ENCODE assay signal across 10 mouse cellular contexts in the genomic region with DNA sequence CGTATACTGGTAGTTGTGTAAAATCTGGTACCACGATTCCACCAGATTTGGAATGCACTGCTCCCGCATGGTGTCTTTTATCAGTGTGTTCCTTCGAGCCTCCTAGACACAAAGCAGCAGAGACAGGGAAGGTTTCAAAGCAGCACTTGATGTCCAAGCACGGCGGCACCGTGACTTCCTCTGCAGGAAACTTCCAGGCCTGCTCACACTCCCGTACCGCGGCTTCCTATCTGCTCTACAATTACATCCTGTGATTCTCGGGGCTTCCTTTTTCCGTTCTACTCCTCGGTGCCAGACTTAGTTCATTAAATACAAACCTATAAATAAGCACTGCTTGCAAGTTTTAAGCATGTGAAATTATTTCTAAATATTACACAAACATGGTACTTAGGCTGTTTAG. TPM values are rescaled to one million over a fixed set of nuclear protein-coding genes. Genes with fewer than 3 reads are reported as not detected.
DNase-seq lines count a peak whose midpoint lies in the region; ATAC-seq lines count a peak whose summit lies in the region.
"Had no signal": no experiment of that assay in that cellular context is flagged by ENCODE, and none has a peak within 500 bp of the region (broad histone marks: within the 10 kb centered on the region; RNA-seq: fewer than 3 reads in every experiment).

No protein-coding gene starts in this region.

- no peak for ATAC-seq in heart, embryonic 13.5 days (ENCODE audit: extremely low read depth, insufficient number of reproducible peaks, low FRiP score, low TSS enrichment)
- ATAC-seq in intestine, embryonic 15.5 days = no peak

- H3K4me1 ChIP-seq in heart, embryonic 13.5 days = 0 out of 2 replicates have a peak, but pooled peaks cover 3% of the 10 kb centered on the region
- H3K4me1 ChIP-seq in intestine, embryonic 15.5 days (replicated peaks) = no peaks in the 10 kb centered on the region
- H3K4me1 ChIP-seq: midbrain, embryonic 10.5 days had no signal

- no peaks in the 10 kb centered on the region for H3K27me3 ChIP-seq in heart, embryonic 13.5 days (replicated peaks)
- no peaks in the 10 kb centered on the region for H3K27me3 ChIP-seq in intestine, embryonic 15.5 days (replicated peaks)

- peaks cover 96% of the 10 kb centered on the region for H3K36me3 ChIP-seq in heart, embryonic 13.5 days
- H3K36me3 ChIP-seq in intestine, embryonic 15.5 days = peaks cover 59% of the 10 kb centered on the region

- H3K9me3 ChIP-seq in heart, embryonic 13.5 days = no peaks in the 10 kb centered on the region
- H3K9me3 ChIP-seq in intestine, embryonic 15.5 days = no peaks in the 10 kb centered on the region
- H3K9me3 ChIP-seq: midbrain, embryonic 10.5 days had no signal

- 72% methylated on average over 13 of the region's 13 CpGs for WGBS in heart, embryonic 13.5 days
- 76% methylated on average over 13 of the region's 13 CpGs for WGBS in intestine, embryonic 15.5 days

- no peak overlapping the region for H3K4me3 ChIP-seq in heart, embryonic 13.5 days
- H3K4me3 ChIP-seq in intestine, embryonic 15.5 days (replicated peaks) = no peak overlapping the region
- H3K4me3 ChIP-seq: midbrain, embryonic 10.5 days had no signal

- H3K27ac ChIP-seq in heart, embryonic 13.5 days (replicated peaks) = peak overlapping the region; percentile 67
- H3K27ac ChIP-seq in intestine, embryonic 15.5 days = no peak overlapping the region
- H3K27ac ChIP-seq: midbrain, embryonic 10.5 days had no signal

- DNase-seq in adrenal gland, postnatal 14 days = peak; percentile 39
- no peak for DNase-seq in adrenal gland, postnatal 25 days
- peak; percentile 62 for DNase-seq in kidney, postnatal 10 days
- peak; percentile 55 to 80 for DNase-seq in lung, postnatal 4 days
- no peak for DNase-seq in c-Kit-positive CD71-positive TER-119-positive erythroid progenitor cells, embryonic 14.5 days (ENCODE audit: low spot score)
- DNase-seq in frontal cortex, postnatal 25 days (ENCODE audit: low spot score in 2 of 2) = no peak
- DNase-seq: cerebellum, adult 18-20 months had no signal

- no peak overlapping the region for H3K4me2 ChIP-seq in heart, embryonic 13.5 days
- H3K4me2 ChIP-seq in intestine, embryonic 15.5 days (replicated peaks) = no peak overlapping the region

- H3K9ac ChIP-seq in heart, embryonic 13.5 days = no peak overlapping the region
- no peak overlapping the region for H3K9ac ChIP-seq in intestine, embryonic 15.5 days

RNA-seq across cellular contexts. Expression of a gene that starts 12.6 kb away (rescaled TPM):
- total RNA-seq in adrenal gland, postnatal 14 days (2021) = 53.6 and 56.4 TPM in 2 replicates
- total RNA-seq in adrenal gland, postnatal 25 days (2021) = 83.7 and 83.9 TPM in 2 replicates
- 25.9 and 27.9 TPM in 2 replicates for polyA plus RNA-seq in heart, embryonic 13.5 days (2015; fragmentation: Nextera tagmentation; extraction: Ambion mirVana)
- polyA plus RNA-seq in intestine, embryonic 15.5 days (2015; fragmentation: Nextera tagmentation; extraction: Ambion mirVana) = 46.3 and 46.5 TPM in 2 replicates

RNA-seq across cellular contexts. Expression of a gene that starts 27.0 kb away (rescaled TPM):
- 37.3 and 39.5 TPM in 2 replicates for total RNA-seq in adrenal gland, postnatal 14 days (2021)
- 46.7 and 47.1 TPM in 2 replicates for total RNA-seq in adrenal gland, postnatal 25 days (2021)
- polyA plus RNA-seq in heart, embryonic 13.5 days (2015; fragmentation: Nextera tagmentation; extraction: Ambion mirVana) = 20.6 and 21.8 TPM in 2 replicates
- 32.9 and 35.1 TPM in 2 replicates for polyA plus RNA-seq in intestine, embryonic 15.5 days (2015; fragmentation: Nextera tagmentation; extraction: Ambion mirVana)

RNA-seq across cellular contexts. Expression of a gene that starts 27.8 kb away (rescaled TPM):
- total RNA-seq in adrenal gland, postnatal 14 days (2021) = not detected in 2 replicates
- total RNA-seq in adrenal gland, postnatal 25 days (2021) = not detected in 2 replicates
- 0.10 TPM in 1 of 2 replicates, not detected in the other for polyA plus RNA-seq in heart, embryonic 13.5 days (2015; fragmentation: Nextera tagmentation; extraction: Ambion mirVana)
- polyA plus RNA-seq in intestine, embryonic 15.5 days (2015; fragmentation: Nextera tagmentation; extraction: Ambion mirVana) = 0.23 and 0.39 TPM in 2 replicates
- polyA plus RNA-seq: midbrain, embryonic 10.5 days had no signal

Comparison
In these comparisons a context has a peak if more than half of its experiments do, and no peak if none do; other contexts are left out.
1. DNase-seq: peak in adrenal gland, postnatal 14 days (single experiment), kidney, postnatal 10 days (single experiment) and lung, postnatal 4 days (2 of 2); none in adrenal gland, postnatal 25 days (single experiment), c-Kit-positive CD71-positive TER-119-positive erythroid progenitor cells, embryonic 14.5 days (single experiment) and frontal cortex, postnatal 25 days (0 of 2).